Mouse (Mus musculus) liver, embryonic 14.5 days (tissue): Measurements from ENCODE around the gene Rest.

Source experiments
- CTCF ChIP-seq: IDR thresholded peaks from 2 replicates; pipeline ENCODE4 v1.5.1; 2016; ENCODE audit warnings: antibody characterized with exemption, low read depth, control low read depth
- EP300 ChIP-seq: IDR thresholded peaks from 2 replicates; pipeline ENCODE4 v1.6.1; 2016; ENCODE audit warnings: antibody characterized with exemption, low read depth

- TF ChIP-seq EP300, result no peak
- TF ChIP-seq CTCF, result no peak
Observed at GRCm38 (mm10) chr5:77259315-77259714, 6.0 kb upstream of the Rest start.
